Mouse (Mus musculus): ENCODE measurements at regions not wholly inside any gene's neighbourhood (a gene's known extent, or its start where the extent isn't known, plus 50 kb on each side); places are given as distances from the start of the nearest gene placed in this dataset.

- Histone ChIP-seq H3K4me3 (ENCODE audit: low read depth, low read length) (no peak overlapping the region), H3K9me3 (ENCODE audit: low read length) (no peaks in the 10 kb centered on the region), H3K4me1 (ENCODE audit: insufficient read depth) (no peaks in the 10 kb centered on the region), H3K27me3 (ENCODE audit: insufficient read depth, low read length) (no peaks in the 10 kb centered on the region), H3K4me2 (ENCODE audit: low read depth, low read length) (no peak overlapping the region), H3K36me3 (replicated peaks; ENCODE audit: insufficient read depth, low read length) (no peaks in the 10 kb centered on the region), H3K9ac (replicated peaks) (no peak overlapping the region), H3K27ac (ENCODE audit: low read depth) (no peak overlapping the region)
- ATAC-seq (no peak), DNase-seq (no peak)
- TF ChIP-seq EP300 (IDR thresholded peaks at IDR 0.05; ENCODE audit: low read depth) (no peak), CTCF (IDR thresholded peaks at IDR 0.05; ENCODE audit: low read depth) (no peak)
- 72% methylated on average over 2 of the region's 2 CpGs for WGBS (ENCODE audit: insufficient replicate concordance)
Observed at GRCm38 (mm10) chr14:15677218-15677617, 238.4 kb upstream of the Lrrc3b start.

GRCm38 (mm10) chr14:15679456-15679855 is 240.7 kb upstream of the Lrrc3b start:
- Histone ChIP-seq H3K4me1 (ENCODE audit: insufficient read depth) (no peaks in the 10 kb centered on the region), H3K4me3 (ENCODE audit: low read depth, low read length) (no peak overlapping the region), H3K9me3 (ENCODE audit: low read length) (no peaks in the 10 kb centered on the region), H3K27me3 (ENCODE audit: insufficient read depth, low read length) (no peaks in the 10 kb centered on the region), H3K36me3 (replicated peaks; ENCODE audit: insufficient read depth, low read length) (no peaks in the 10 kb centered on the region), H3K4me2 (ENCODE audit: low read depth, low read length) (no peak overlapping the region), H3K27ac (ENCODE audit: low read depth) (no peak overlapping the region), H3K9ac (replicated peaks) (no peak overlapping the region)
- ATAC-seq, result no peak
- DNase-seq, result no peak
- 74% methylated on average over 2 of the region's 2 CpGs for WGBS (ENCODE audit: insufficient replicate concordance)
- TF ChIP-seq CTCF (IDR thresholded peaks at IDR 0.05; ENCODE audit: low read depth), result no peak
- no peak for TF ChIP-seq EP300 (IDR thresholded peaks at IDR 0.05; ENCODE audit: low read depth)

GRCm38 (mm10) chr14:15698001-15698400 is 259.2 kb upstream of the Lrrc3b start:
- ATAC-seq (no peak), DNase-seq (no peak)
- Histone ChIP-seq H3K4me3 (ENCODE audit: low read depth, low read length) (no peak overlapping the region), H3K36me3 (replicated peaks; ENCODE audit: insufficient read depth, low read length) (no peaks in the 10 kb centered on the region), H3K27me3 (ENCODE audit: insufficient read depth, low read length) (no peaks in the 10 kb centered on the region), H3K4me2 (ENCODE audit: low read depth, low read length) (no peak overlapping the region), H3K9me3 (ENCODE audit: low read length) (no peaks in the 10 kb centered on the region), H3K9ac (replicated peaks) (no peak overlapping the region), H3K27ac (ENCODE audit: low read depth) (no peak overlapping the region), H3K4me1 (ENCODE audit: insufficient read depth) (no peaks in the 10 kb centered on the region)
- WGBS (ENCODE audit: insufficient replicate concordance), result 57% methylated on average over 2 of the region's 2 CpGs
- TF ChIP-seq EP300 (IDR thresholded peaks at IDR 0.05; ENCODE audit: low read depth) (no peak), CTCF (IDR thresholded peaks at IDR 0.05; ENCODE audit: low read depth) (no peak)

- no peak for DNase-seq
- Histone ChIP-seq H3K36me3 (replicated peaks; ENCODE audit: insufficient read depth, low read length) (no peaks in the 10 kb centered on the region), H3K9me3 (ENCODE audit: low read length) (no peaks in the 10 kb centered on the region), H3K4me2 (ENCODE audit: low read depth, low read length) (no peak overlapping the region), H3K27ac (ENCODE audit: low read depth) (no peak overlapping the region), H3K9ac (replicated peaks) (no peak overlapping the region), H3K4me3 (ENCODE audit: low read depth, low read length) (no peak overlapping the region), H3K4me1 (ENCODE audit: insufficient read depth) (no peaks in the 10 kb centered on the region), H3K27me3 (ENCODE audit: insufficient read depth, low read length) (no peaks in the 10 kb centered on the region)
- WGBS (ENCODE audit: insufficient replicate concordance), result 62% methylated on average over 2 of the region's 2 CpGs
- ATAC-seq, result no peak
- TF ChIP-seq CTCF (IDR thresholded peaks at IDR 0.05; ENCODE audit: low read depth) (no peak), EP300 (IDR thresholded peaks at IDR 0.05; ENCODE audit: low read depth) (no peak)
Observed at GRCm38 (mm10) chr14:15698607-15699006, 259.8 kb upstream of the Lrrc3b start.

- TF ChIP-seq CTCF (IDR thresholded peaks at IDR 0.05; ENCODE audit: low read depth), result no peak
- TF ChIP-seq EP300 (IDR thresholded peaks at IDR 0.05; ENCODE audit: low read depth), result no peak
- Histone ChIP-seq H3K4me3 (ENCODE audit: low read depth, low read length) (no peak overlapping the region), H3K36me3 (replicated peaks; ENCODE audit: insufficient read depth, low read length) (no peaks in the 10 kb centered on the region), H3K27me3 (ENCODE audit: insufficient read depth, low read length) (no peaks in the 10 kb centered on the region), H3K27ac (ENCODE audit: low read depth) (no peak overlapping the region), H3K4me1 (ENCODE audit: insufficient read depth) (no peaks in the 10 kb centered on the region), H3K9me3 (ENCODE audit: low read length) (no peaks in the 10 kb centered on the region), H3K9ac (replicated peaks) (no peak overlapping the region), H3K4me2 (ENCODE audit: low read depth, low read length) (no peak overlapping the region)
- ATAC-seq, result no peak
- WGBS (ENCODE audit: insufficient replicate concordance), result 80% methylated on average over 1 of the region's 1 CpGs
- no peak for DNase-seq
Observed at GRCm38 (mm10) chr14:15722135-15722534, 283.3 kb upstream of the Lrrc3b start.

DNA sequence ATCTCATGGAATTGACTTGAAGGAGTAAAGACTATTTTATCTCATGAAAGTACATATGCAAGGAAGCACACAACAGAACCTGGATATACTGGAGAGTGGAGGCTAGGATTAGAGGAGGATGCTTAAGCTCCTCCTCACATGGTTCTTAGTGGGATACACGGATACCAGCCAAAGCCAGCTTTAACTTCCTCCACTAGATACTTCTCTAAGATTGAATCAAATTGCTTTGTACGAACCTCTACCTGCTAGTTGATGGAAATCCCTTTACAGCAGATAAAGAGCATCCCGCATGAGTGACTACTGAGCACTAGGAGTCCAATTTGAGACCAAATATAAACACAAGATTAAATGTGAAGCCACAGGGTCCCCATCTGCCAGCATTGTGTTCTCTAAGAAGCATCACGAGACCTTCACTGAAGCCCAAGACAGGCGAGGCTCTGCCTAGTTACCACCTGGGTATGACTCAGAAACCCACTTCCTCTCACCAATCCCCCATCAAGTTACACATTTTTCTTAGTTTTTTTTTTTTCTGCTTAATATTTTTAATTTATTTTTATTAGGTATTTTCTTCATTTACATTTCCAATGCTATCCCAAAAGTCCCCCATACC is 307.9 kb upstream of the Lrrc3b start:
- H3K27me3 ChIP-seq (ENCODE audit: insufficient read depth, low read length), result no peaks in the 10 kb centered on the region
- ATAC-seq (no peak), DNase-seq (no peak)
- H3K4me2 ChIP-seq (ENCODE audit: low read depth, low read length), result no peak overlapping the region
- TF ChIP-seq CTCF (IDR thresholded peaks at IDR 0.05; ENCODE audit: low read depth), result no peak
- TF ChIP-seq EP300 (IDR thresholded peaks at IDR 0.05; ENCODE audit: low read depth), result no peak
- no peaks in the 10 kb centered on the region for H3K9me3 ChIP-seq (ENCODE audit: low read length)
- H3K9ac ChIP-seq (replicated peaks), result no peak overlapping the region
- H3K4me1 ChIP-seq (ENCODE audit: insufficient read depth), result no peaks in the 10 kb centered on the region
- H3K27ac ChIP-seq (ENCODE audit: low read depth), result no peak overlapping the region
- H3K4me3 ChIP-seq (ENCODE audit: low read depth, low read length), result no peak overlapping the region
- WGBS (ENCODE audit: insufficient replicate concordance), result 47% methylated on average over 5 of the region's 5 CpGs
- no peaks in the 10 kb centered on the region for H3K36me3 ChIP-seq (replicated peaks; ENCODE audit: insufficient read depth, low read length)
